ENCODE assay signal across 27 mouse cellular contexts in genomic region chr4:143058765-143059344, GRCm38 (mm10).
DNase-seq lines count a peak whose midpoint lies in the region; ATAC-seq lines count a peak whose summit lies in the region.
"Had no signal": no experiment of that assay in that cellular context is flagged by ENCODE, and none has a peak within 500 bp of the region (broad histone marks: within the 10 kb centered on the region; RNA-seq: fewer than 3 reads in every experiment).

No protein-coding gene starts in this region.

- H3K9me3 ChIP-seq in intestine, embryonic 16.5 days (ENCODE audit: control insufficient read depth, low read length): no peaks in the 10 kb centered on the region
- no peaks in the 10 kb centered on the region for H3K9me3 ChIP-seq in intestine, embryonic 15.5 days
- no peaks in the 10 kb centered on the region for H3K9me3 ChIP-seq in kidney, embryonic 14.5 days (ENCODE audit: control insufficient read depth, low read length)
- no peaks in the 10 kb centered on the region for H3K9me3 ChIP-seq in kidney, embryonic 16.5 days (ENCODE audit: low read length)
- H3K9me3 ChIP-seq: embryonic facial prominence, embryonic 10.5 days; embryonic facial prominence, embryonic 13.5 days; forebrain, embryonic 12.5 days; forebrain, embryonic 15.5 days; heart, embryonic 12.5 days; heart, embryonic 15.5 days; hindbrain, embryonic 10.5 days; hindbrain, embryonic 13.5 days had no signal

- H3K4me3 ChIP-seq in intestine, embryonic 16.5 days (ENCODE audit: low read length): no peak overlapping the region
- H3K4me3 ChIP-seq in intestine, embryonic 15.5 days (replicated peaks): no peak overlapping the region
- no peak overlapping the region for H3K4me3 ChIP-seq in kidney, embryonic 14.5 days (ENCODE audit: low read length)
- no peak overlapping the region for H3K4me3 ChIP-seq in kidney, embryonic 16.5 days (ENCODE audit: low read length)
- H3K4me3 ChIP-seq: embryonic facial prominence, embryonic 10.5 days; embryonic facial prominence, embryonic 13.5 days; erythroblast, embryonic 14.5 days; forebrain, embryonic 12.5 days; forebrain, embryonic 15.5 days; heart, embryonic 12.5 days; heart, embryonic 15.5 days; hindbrain, embryonic 10.5 days; hindbrain, embryonic 13.5 days had no signal

- no peak overlapping the region for H3K9ac ChIP-seq in intestine, embryonic 16.5 days (ENCODE audit: low read depth, low read length)
- H3K9ac ChIP-seq in intestine, embryonic 15.5 days: no peak overlapping the region
- H3K9ac ChIP-seq in kidney, embryonic 14.5 days (ENCODE audit: low read depth, low read length): no peak overlapping the region
- no peak overlapping the region for H3K9ac ChIP-seq in kidney, embryonic 16.5 days (replicated peaks; ENCODE audit: low read length)
- H3K9ac ChIP-seq: embryonic facial prominence, embryonic 13.5 days; forebrain, embryonic 12.5 days; forebrain, embryonic 15.5 days; heart, embryonic 12.5 days; heart, embryonic 15.5 days; hindbrain, embryonic 13.5 days had no signal

- DNase-seq in kidney, adult 18-20 months: no peak
- no peak for DNase-seq in urinary bladder, postnatal 25 days (ENCODE audit: low spot score)
- DNase-seq: adrenal gland, adult 8-10 months; adrenal gland, postnatal 25 days; cerebellum, adult 11-12 months; cerebellum, adult 8-10 months; cerebellum, postnatal 10 days; cerebellum, postnatal 36 days; embryo, embryonic 11 days; gastrocnemius, postnatal 25 days; heart, adult 18-20 months; heart, postnatal 10 days; heart, postnatal 36 days had no signal

- no peak overlapping the region for H3K27ac ChIP-seq in intestine, embryonic 16.5 days (ENCODE audit: low read length)
- no peak overlapping the region for H3K27ac ChIP-seq in intestine, embryonic 15.5 days
- H3K27ac ChIP-seq in kidney, embryonic 14.5 days (ENCODE audit: low read depth, low read length): no peak overlapping the region
- peak overlapping the region; percentile 3; the same call in 1 of the 2 replicates for H3K27ac ChIP-seq in kidney, embryonic 16.5 days (ENCODE audit: low read length)
- H3K27ac ChIP-seq: embryonic facial prominence, embryonic 10.5 days; embryonic facial prominence, embryonic 13.5 days; forebrain, embryonic 12.5 days; forebrain, embryonic 15.5 days; heart, embryonic 15.5 days; hindbrain, embryonic 10.5 days; hindbrain, embryonic 13.5 days had no signal

- no peak overlapping the region for H3K4me2 ChIP-seq in intestine, embryonic 16.5 days (ENCODE audit: low read depth, low read length)
- no peak overlapping the region for H3K4me2 ChIP-seq in intestine, embryonic 15.5 days (replicated peaks)
- no peak overlapping the region for H3K4me2 ChIP-seq in kidney, embryonic 14.5 days (replicated peaks; ENCODE audit: low read depth, low read length)
- no peak overlapping the region for H3K4me2 ChIP-seq in kidney, embryonic 16.5 days (replicated peaks; ENCODE audit: low read depth, low read length)
- H3K4me2 ChIP-seq: embryonic facial prominence, embryonic 13.5 days; forebrain, embryonic 12.5 days; forebrain, embryonic 15.5 days; heart, embryonic 12.5 days; heart, embryonic 15.5 days; hindbrain, embryonic 13.5 days had no signal

- ATAC-seq in intestine, embryonic 16.5 days: peak; percentile 46; the same call in 1 of the 2 replicates
- no peak for ATAC-seq in intestine, embryonic 15.5 days
- peak; percentile 69; the same call in 1 of the 2 replicates for ATAC-seq in kidney, embryonic 14.5 days (ENCODE audit: low FRiP score, low TSS enrichment)
- peak; percentile 84 for ATAC-seq in kidney, embryonic 16.5 days (ENCODE audit: low FRiP score, low TSS enrichment)
- ATAC-seq: activated CD4-positive, CD25-positive, alpha-beta regulatory T cell, adult 4 months; forebrain, embryonic 15.5 days had no signal

- 77% methylated on average over 12 of the region's 12 CpGs for WGBS in intestine, embryonic 16.5 days
- WGBS in intestine, embryonic 15.5 days: 79% methylated on average over 12 of the region's 12 CpGs
- WGBS in kidney, embryonic 14.5 days: 84% methylated on average over 12 of the region's 12 CpGs
- WGBS in kidney, embryonic 16.5 days: 84% methylated on average over 12 of the region's 12 CpGs

- H3K4me1 ChIP-seq in intestine, embryonic 16.5 days (ENCODE audit: control insufficient read depth, insufficient read depth, low read length): no peaks in the 10 kb centered on the region
- H3K4me1 ChIP-seq in intestine, embryonic 15.5 days (replicated peaks): 0 out of 2 replicates have a peak, but pooled peaks cover 4% of the 10 kb centered on the region
- 0 out of 2 replicates have a peak, but pooled peaks cover 2% of the 10 kb centered on the region for H3K4me1 ChIP-seq in kidney, embryonic 14.5 days (ENCODE audit: control insufficient read depth, insufficient read depth, low read length)
- H3K4me1 ChIP-seq in kidney, embryonic 16.5 days (ENCODE audit: insufficient read depth, low read length): no peaks in the 10 kb centered on the region
- H3K4me1 ChIP-seq: embryonic facial prominence, embryonic 10.5 days; embryonic facial prominence, embryonic 13.5 days; forebrain, embryonic 12.5 days; forebrain, embryonic 15.5 days; heart, embryonic 15.5 days; hindbrain, embryonic 10.5 days; hindbrain, embryonic 13.5 days had no signal

- H3K27me3 ChIP-seq in intestine, embryonic 16.5 days (replicated peaks; ENCODE audit: control insufficient read depth, insufficient read depth, low read length): no peaks in the 10 kb centered on the region
- no peaks in the 10 kb centered on the region for H3K27me3 ChIP-seq in intestine, embryonic 15.5 days (replicated peaks)
- no peaks in the 10 kb centered on the region for H3K27me3 ChIP-seq in kidney, embryonic 14.5 days (ENCODE audit: control insufficient read depth, insufficient read depth, low read length)
- H3K27me3 ChIP-seq in kidney, embryonic 16.5 days (ENCODE audit: insufficient read depth, low read length): no peaks in the 10 kb centered on the region
- H3K27me3 ChIP-seq: embryonic facial prominence, embryonic 13.5 days; forebrain, embryonic 12.5 days; forebrain, embryonic 15.5 days; heart, embryonic 12.5 days; heart, embryonic 15.5 days; hindbrain, embryonic 13.5 days had no signal

- no peaks in the 10 kb centered on the region for H3K36me3 ChIP-seq in intestine, embryonic 16.5 days (ENCODE audit: control insufficient read depth, insufficient read depth, low read length)
- H3K36me3 ChIP-seq in intestine, embryonic 15.5 days: no peaks in the 10 kb centered on the region
- H3K36me3 ChIP-seq in kidney, embryonic 14.5 days (ENCODE audit: control insufficient read depth, insufficient read depth, low read length): no peaks in the 10 kb centered on the region
- no peaks in the 10 kb centered on the region for H3K36me3 ChIP-seq in kidney, embryonic 16.5 days (ENCODE audit: insufficient read depth, low read length)
- H3K36me3 ChIP-seq: embryonic facial prominence, embryonic 10.5 days; embryonic facial prominence, embryonic 13.5 days; forebrain, embryonic 12.5 days; forebrain, embryonic 15.5 days; heart, embryonic 12.5 days; heart, embryonic 15.5 days; hindbrain, embryonic 10.5 days; hindbrain, embryonic 13.5 days had no signal
